Comparison of ENCODE assay signal across 8 mouse cellular contexts in genomic region chr14:31268301-31269001, GRCm38 (mm10). TPM values are rescaled to one million over a fixed set of nuclear protein-coding genes. Genes with fewer than 3 reads are reported as not detected.
DNase-seq lines count a peak whose midpoint lies in the region; ATAC-seq lines count a peak whose summit lies in the region.

No protein-coding gene starts in this region.

- H3K4me2 ChIP-seq in heart, embryonic 13.5 days = peak overlapping the region; percentile 70

- H3K9ac ChIP-seq in heart, embryonic 13.5 days = no peak overlapping the region

- H3K4me1 ChIP-seq in heart, embryonic 13.5 days = peaks cover 9% of the 10 kb centered on the region; the same call in 1 of the 2 replicates

- DNase-seq in heart, postnatal 4 days = no peak
- DNase-seq in frontal cortex, postnatal 10 days (ENCODE audit: low spot score in 2 of 2) = peak; percentile 52 to 67
- DNase-seq in left cerebral cortex, adult 8-10 months (ENCODE audit: low spot score in 2 of 2) = peak; percentile 68 to 86
- peak; percentile 48 for DNase-seq in retina, postnatal 1 day
- DNase-seq in cerebellum, adult 18-20 months = no peak
- DNase-seq in yolk sac, embryonic 10.5 days (ENCODE audit: low spot score) = no peak
- DNase-seq in B cell, adult 2 months = no peak

- no peak overlapping the region for H3K27ac ChIP-seq in heart, embryonic 13.5 days (replicated peaks)

- no peak overlapping the region for H3K4me3 ChIP-seq in heart, embryonic 13.5 days

- WGBS in heart, embryonic 13.5 days = 67% methylated on average over 9 of the region's 9 CpGs

- H3K9me3 ChIP-seq in heart, embryonic 13.5 days = no peaks in the 10 kb centered on the region

- no peak for ATAC-seq in heart, embryonic 13.5 days (ENCODE audit: extremely low read depth, insufficient number of reproducible peaks, low FRiP score, low TSS enrichment)

- no peaks in the 10 kb centered on the region for H3K36me3 ChIP-seq in heart, embryonic 13.5 days

- H3K27me3 ChIP-seq in heart, embryonic 13.5 days (replicated peaks) = peaks cover 9% of the 10 kb centered on the region; the same call in 1 of the 2 replicates

RNA-seq across cellular contexts. Expression of gene Bap1, which starts 17.2 kb away (rescaled TPM):
- polyA plus RNA-seq in heart, embryonic 13.5 days (2015; fragmentation: Nextera tagmentation; extraction: Ambion mirVana) = 52.0 and 59.1 TPM in 2 replicates
- total RNA-seq in heart, postnatal 4 days (2021) = 10 to 100 TPM; 54.4 to 54.8 TPM
- total RNA-seq in left cerebral cortex, adult 8-10 months (2022) = 100 to 1,000 TPM; 131 to 140 (median 137) TPM

RNA-seq across cellular contexts. Expression of gene Phf7, which starts 17.3 kb away (rescaled TPM):
- 7.8 and 8.2 TPM in 2 replicates for polyA plus RNA-seq in heart, embryonic 13.5 days (2015; fragmentation: Nextera tagmentation; extraction: Ambion mirVana)
- total RNA-seq in heart, postnatal 4 days (2021) = 1 to 10 TPM; 5.5 to 6.4 TPM
- 1 to 10 TPM; 5.1 to 6.3 (median 5.7) TPM for total RNA-seq in left cerebral cortex, adult 8-10 months (2022)

RNA-seq across cellular contexts. Expression of gene Sema3g, which starts 50.8 kb away (rescaled TPM):
- 0.51 TPM in 2 replicates for polyA plus RNA-seq in heart, embryonic 13.5 days (2015; fragmentation: Nextera tagmentation; extraction: Ambion mirVana)
- 10 to 100 TPM in 1 of 2 experiments, 1 to 10 TPM in 1; 9.2 to 11.4 TPM for total RNA-seq in heart, postnatal 4 days (2021)
- 1 to 10 TPM; 5.0 to 6.0 (median 5.7) TPM for total RNA-seq in left cerebral cortex, adult 8-10 months (2022)

RNA-seq across cellular contexts. Expression of gene Nisch, which starts 51.7 kb away (rescaled TPM):
- 340 and 345 TPM in 2 replicates for polyA plus RNA-seq in heart, embryonic 13.5 days (2015; fragmentation: Nextera tagmentation; extraction: Ambion mirVana)
- 100 to 1,000 TPM; 301 to 310 TPM for total RNA-seq in heart, postnatal 4 days (2021)
- 100 to 1,000 TPM; 363 to 424 (median 392) TPM for total RNA-seq in left cerebral cortex, adult 8-10 months (2022)

RNA-seq across cellular contexts. Expression of gene Dnah1, which starts 55.2 kb away (rescaled TPM):
- 0.94 and 1.3 TPM in 2 replicates for polyA plus RNA-seq in heart, embryonic 13.5 days (2015; fragmentation: Nextera tagmentation; extraction: Ambion mirVana)
- under 1 TPM; 0.21 to 0.29 TPM for total RNA-seq in heart, postnatal 4 days (2021)
- 1 to 10 TPM; 4.9 to 7.0 (median 5.6) TPM for total RNA-seq in left cerebral cortex, adult 8-10 months (2022)

Comparison
In these comparisons a context has a peak if more than half of its experiments do, and no peak if none do; other contexts are left out.
1. DNase-seq: peak in frontal cortex, postnatal 10 days (2 of 2), left cerebral cortex, adult 8-10 months (2 of 2) and retina, postnatal 1 day (single experiment); none in heart, postnatal 4 days (single experiment), cerebellum, adult 18-20 months (0 of 2), yolk sac, embryonic 10.5 days (single experiment) and B cell, adult 2 months (0 of 2).